Mouse (Mus musculus) embryonic fibroblast, embryonic 13.5 days (primary cell): ENCODE data around the gene Psmd9. TPM values are rescaled to one million over a fixed set of nuclear protein-coding genes. Genes with fewer than 3 reads are reported as not detected.
"Not testable (repeated sequence)": the region's sequence is repeated elsewhere in the genome, so short reads cannot be mapped to it uniquely, and the experiment has no call there.

ENCODE experiments used
- H3K27ac ChIP-seq: 2 replicates; pipeline ENCODE4 v1.5.1; 2012; ENCODE audit warnings: low read length, control low read depth, inconsistent platforms; ENCODE audit not compliant: insufficient read depth
- H3K4me1 ChIP-seq: 2 replicates; pipeline ENCODE4 v1.6.1; 2011; ENCODE audit warnings: low read length; ENCODE audit not compliant: control insufficient read depth, insufficient read depth
- H3K4me3 ChIP-seq: 2 replicates; pipeline ENCODE4 v1.5.1; 2011; ENCODE audit warnings: mild to moderate bottlenecking, control low read depth, low read length; ENCODE audit not compliant: insufficient read depth
- CTCF ChIP-seq: IDR thresholded peaks from 2 replicates; pipeline ENCODE4 v1.5.1; 2011; ENCODE audit warnings: mild to moderate bottlenecking, control low read depth, low read length, moderate library complexity, borderline replicate concordance; ENCODE audit not compliant: insufficient read depth
- POLR2A ChIP-seq: IDR thresholded peaks from 2 replicates; pipeline ENCODE4 v1.6.1; 2011; ENCODE audit warnings: low read depth, mild to moderate bottlenecking, control low read depth, low read length, moderate library complexity
- polyA plus RNA-seq: library from polyadenylated mRNA; stranded (reverse); fragments of >200 nt; gene quantifications from 2 replicates; pipeline ENCODE4 v1.2.4, GENCODE M21; 2011; ENCODE audit warnings: low read depth; ENCODE audit not compliant: missing spikeins, insufficient read length

Gene Psmd9
- polyA plus RNA-seq, 1 experiment = 28.4 TPM

DNA sequence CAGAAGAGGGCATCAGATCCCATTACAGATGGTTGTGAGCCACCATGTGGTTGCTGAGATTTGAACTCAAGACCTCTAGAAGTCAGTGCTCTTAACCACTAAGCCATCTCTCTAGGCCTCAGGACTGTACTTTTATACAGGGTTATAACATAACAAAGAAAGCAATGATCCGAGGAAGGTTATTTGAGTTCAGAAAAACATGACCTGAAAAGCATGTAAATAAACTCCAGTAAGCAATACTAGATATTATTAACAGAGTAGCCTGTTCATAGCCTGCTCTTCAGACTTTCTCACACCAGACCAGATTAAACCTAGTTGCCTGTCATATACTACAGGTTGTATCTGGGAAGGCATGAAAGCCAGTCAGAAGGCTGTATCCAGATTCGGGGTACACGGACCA, 18.1 kb downstream of the Psmd9 start:
- no peak overlapping the region for H3K27ac ChIP-seq
- no peak for TF ChIP-seq CTCF
- TF ChIP-seq POLR2A = no peak
- H3K4me1 ChIP-seq = no peaks in the 10 kb centered on the region
- H3K4me3 ChIP-seq = no peak overlapping the region

DNA sequence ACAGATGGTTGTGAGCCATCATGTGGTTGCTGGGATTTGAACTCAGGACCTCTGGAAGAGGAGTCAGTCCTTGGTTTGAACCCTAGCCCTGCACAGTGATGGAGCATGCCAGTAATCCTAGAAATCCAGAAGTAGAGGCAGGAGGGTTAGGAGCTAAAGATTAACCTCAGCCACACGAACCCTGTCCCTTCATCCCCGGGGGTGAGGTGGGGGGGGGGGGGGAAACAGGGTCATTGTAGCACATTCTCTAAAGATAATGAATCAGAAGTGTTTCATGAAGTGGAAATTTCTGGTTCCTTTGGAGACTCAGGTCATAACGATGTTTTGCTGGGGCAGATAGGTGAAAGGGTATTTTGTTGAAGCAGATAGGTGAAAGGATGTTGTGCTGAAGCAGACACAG, 21.7 kb downstream of the Psmd9 start:
- Histone ChIP-seq H3K4me1 (no peaks in the 10 kb centered on the region), H3K27ac (no peak overlapping the region), H3K4me3 (no peak overlapping the region)
- TF ChIP-seq POLR2A = no peak
- TF ChIP-seq CTCF = no peak

- TF ChIP-seq POLR2A (no peak), CTCF (no peak)
- H3K4me3 ChIP-seq = no peak overlapping the region
- no peak overlapping the region for H3K27ac ChIP-seq
- no peaks in the 10 kb centered on the region for H3K4me1 ChIP-seq
Measured at GRCm38 (mm10) chr5:123191427-123191826, 22.2 kb downstream of the Psmd9 start.

DNA sequence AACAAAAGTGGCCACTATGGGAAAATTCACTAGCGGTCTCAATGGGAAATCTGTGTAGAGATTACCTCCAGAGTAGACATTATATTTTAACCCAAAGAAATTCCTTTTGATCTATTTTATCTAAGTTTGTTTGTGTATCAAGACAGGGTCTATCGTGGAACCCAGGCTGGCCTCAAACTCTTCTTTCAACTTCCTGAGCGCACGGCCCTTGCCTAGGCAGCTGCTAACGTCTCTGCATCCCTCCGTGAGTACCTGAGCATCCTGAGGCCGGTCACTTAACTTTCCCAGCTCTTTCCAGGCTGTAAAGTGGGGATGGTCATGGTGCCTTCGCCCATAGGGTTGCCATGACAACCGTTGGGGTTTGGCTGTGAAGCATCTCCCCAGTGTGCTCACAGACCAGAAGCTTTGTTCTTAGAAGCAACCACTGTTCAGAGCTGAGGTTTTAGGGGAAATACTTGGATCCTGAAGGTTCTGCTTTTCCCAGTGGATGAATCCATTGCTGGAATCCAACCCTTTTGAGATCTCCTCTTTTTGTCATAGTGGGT, 23.5 kb downstream of the Psmd9 start:
- Histone ChIP-seq H3K4me1 (no peaks in the 10 kb centered on the region), H3K4me3 (no peak overlapping the region), H3K27ac (no peak overlapping the region)
- TF ChIP-seq CTCF (no peak), POLR2A (no peak)

GRCm38 (mm10) chr5:123193436-123193835, 24.2 kb downstream of the Psmd9 start:
- H3K27ac ChIP-seq = no peak overlapping the region
- no peak overlapping the region for H3K4me3 ChIP-seq
- no peaks in the 10 kb centered on the region for H3K4me1 ChIP-seq
- TF ChIP-seq POLR2A (no peak), CTCF (no peak)

GRCm38 (mm10) chr5:123194856-123195255, 25.6 kb downstream of the Psmd9 start:
- TF ChIP-seq POLR2A (no peak), CTCF (no peak)
- Histone ChIP-seq H3K4me1 (no peaks in the 10 kb centered on the region), H3K4me3 (no peak overlapping the region), H3K27ac (no peak overlapping the region)

GRCm38 (mm10) chr5:123195500-123196000, 26.3 kb downstream of the Psmd9 start:
- Histone ChIP-seq H3K4me3 (no peak overlapping the region), H3K4me1 (no peaks in the 10 kb centered on the region), H3K27ac (no peak overlapping the region)
- TF ChIP-seq CTCF = no peak
- no peak for TF ChIP-seq POLR2A

DNA sequence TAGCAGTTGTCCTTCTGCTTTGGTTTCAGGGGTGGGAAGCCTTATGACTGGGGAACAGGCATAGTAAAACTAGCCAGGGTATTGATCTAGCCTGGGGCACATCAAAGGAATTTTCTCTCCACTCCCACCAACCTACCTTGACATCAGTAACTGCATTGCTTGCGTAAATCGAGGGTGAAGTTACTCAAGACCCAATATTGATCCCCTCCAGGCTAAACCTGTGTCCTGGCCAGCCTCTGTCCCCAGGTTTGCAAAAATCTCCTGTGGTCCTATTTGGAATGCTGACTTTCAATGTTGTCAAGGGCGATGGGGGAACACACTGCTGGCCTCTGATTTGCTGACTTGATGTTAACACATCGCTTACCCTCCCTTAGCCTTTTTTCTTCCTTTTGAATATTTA, 27.5 kb downstream of the Psmd9 start:
- Histone ChIP-seq H3K27ac (no peak overlapping the region), H3K4me3 (no peak overlapping the region), H3K4me1 (no peaks in the 10 kb centered on the region)
- no peak for TF ChIP-seq POLR2A
- no peak for TF ChIP-seq CTCF

DNA sequence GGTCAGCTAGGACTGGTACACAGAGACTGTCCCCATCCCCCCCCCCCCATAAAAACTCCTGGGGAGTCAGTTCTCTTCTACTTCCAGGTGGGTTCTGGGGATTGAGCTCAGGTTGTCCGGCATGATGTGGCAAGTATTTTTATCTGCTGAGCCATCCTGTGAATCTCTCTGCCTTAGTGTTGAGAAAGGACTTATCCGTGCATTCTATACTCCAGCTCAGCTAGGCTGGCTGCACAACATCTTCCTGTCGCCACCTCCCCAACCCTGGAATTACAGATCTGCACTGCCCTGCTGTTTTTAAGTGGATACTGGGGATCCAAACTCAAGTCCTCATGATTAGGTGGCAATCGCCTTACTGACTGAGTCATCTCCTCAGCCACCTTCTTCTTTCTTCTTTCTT, 29.3 kb downstream of the Psmd9 start:
- H3K4me3 ChIP-seq = no peak overlapping the region
- no peak overlapping the region for H3K27ac ChIP-seq
- no peak for TF ChIP-seq POLR2A
- TF ChIP-seq CTCF = no peak
- no peaks in the 10 kb centered on the region for H3K4me1 ChIP-seq

GRCm38 (mm10) chr5:123200816-123201522, 31.8 kb downstream of the Psmd9 start:
- not testable (repeated sequence) for H3K4me1 ChIP-seq

More at GRCm38 (mm10) chr5:123200816-123201522, 31.8 kb downstream of the Psmd9 start:
- H3K4me3 ChIP-seq, H3K27ac ChIP-seq: not testable (repeated sequence)
